Mouse (Mus musculus) stomach, postnatal 0 days (tissue): ENCODE results near the gene Abcc9. TPM values are rescaled to one million over a fixed set of nuclear protein-coding genes. Genes with fewer than 3 reads are reported as not detected.

ENCODE experiments used
- ATAC-seq: fragments of 200-750 bp; cut with Nextera tagmentation; 2 replicates; pipeline ENCODE4 v1.8.0; 2017; ENCODE audit not compliant: low FRiP score, low TSS enrichment
- DNase-seq: peaks from one replicate; pipeline ENCODE4 v3.0.0-alpha.2; 2016; ENCODE audit warnings: low spot score
- H3K27ac ChIP-seq: fragments of 300-500 bp; sonication (generic); replicated peaks from 2 replicates; pipeline ENCODE4 v1.5.1; 2014; ENCODE audit warnings: mild to moderate bottlenecking, control low read depth
- H3K27me3 ChIP-seq: fragments of 300-500 bp; sonication (generic); 2 replicates; pipeline ENCODE4 v1.6.1; 2014; ENCODE audit warnings: low read length; ENCODE audit not compliant: control insufficient read depth, insufficient read depth
- H3K36me3 ChIP-seq: fragments of 300-500 bp; sonication (generic); 2 replicates; pipeline ENCODE4 v1.6.1; 2014; ENCODE audit warnings: low read length, mixed read lengths; ENCODE audit not compliant: control insufficient read depth, insufficient read depth
- H3K4me1 ChIP-seq: fragments of 300-500 bp; sonication (generic); replicated peaks from 2 replicates; pipeline ENCODE4 v1.6.1; 2014; ENCODE audit warnings: antibody characterized with exemption; ENCODE audit not compliant: control insufficient read depth, insufficient read depth
- H3K4me2 ChIP-seq: fragments of 300-500 bp; sonication (generic); replicated peaks from 2 replicates; pipeline ENCODE4 v1.6.1; 2014; ENCODE audit warnings: low read depth, mild to moderate bottlenecking, control low read depth, moderate library complexity
- H3K4me3 ChIP-seq: fragments of 300-500 bp; sonication (generic); 2 replicates; pipeline ENCODE4 v1.5.1; 2014; ENCODE audit warnings: low read depth, low read length, control low read depth
- H3K9ac ChIP-seq: fragments of 300-500 bp; sonication (generic); 2 replicates; pipeline ENCODE4 v1.6.1; 2014; ENCODE audit warnings: mild to moderate bottlenecking, low read length, control low read depth, mixed read lengths
- H3K9me3 ChIP-seq: fragments of 300-500 bp; sonication (generic); 2 replicates; pipeline ENCODE4 v1.6.1; 2016; ENCODE audit warnings: low read length; ENCODE audit not compliant: control insufficient read depth
- CTCF ChIP-seq: IDR thresholded peaks from 2 replicates; pipeline ENCODE4 v1.5.1; 2016; ENCODE audit warnings: antibody characterized with exemption, low read depth, mild to moderate bottlenecking, moderate library complexity
- EP300 ChIP-seq: optimal IDR thresholded peaks from 2 replicates; pipeline ENCODE3; 2016; ENCODE audit warnings: antibody characterized with exemption
- WGBS: fragments of 180-500 bp; shearing (Covaris S2); extraction: QIAGEN DNeasy Blood & Tissue Kit; methylation state at CpG from one replicate; pipeline ENCODE4 v1.1.7; 2014; 5-methylcytosine and 5-hydroxymethylcytosine counted together
- polyA plus RNA-seq: library from polyadenylated mRNA; unstranded; fragments of >200 nt; fragmentation: Nextera tagmentation; extraction: Ambion mirVana; gene quantifications from 2 replicates; pipeline ENCODE4 v1.2.1, GENCODE M21; 2015

Gene Abcc9
- polyA plus RNA-seq, 1 experiment from 2014 or later, result 4.6 TPM

DNA sequence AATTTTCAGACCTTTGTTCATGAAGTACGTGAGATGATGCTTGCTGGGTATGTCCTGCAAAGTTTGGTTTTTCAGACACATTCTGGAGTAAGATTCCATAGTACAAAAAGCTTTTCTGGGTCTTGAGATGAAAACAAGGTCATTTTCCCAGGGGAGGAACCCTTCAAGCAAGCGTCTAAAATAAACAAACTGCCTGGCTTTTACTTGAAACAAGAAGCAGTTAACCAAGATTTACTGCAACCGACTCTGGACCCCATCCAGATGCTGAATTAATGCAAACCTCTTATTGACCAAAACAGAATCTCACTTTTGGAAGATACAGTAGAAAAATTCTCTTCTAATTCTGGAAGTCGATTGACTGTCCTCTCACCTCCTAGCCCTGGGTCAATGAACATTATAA is 151.2 kb downstream of the Abcc9 start:
- DNase-seq, result no peak
- Histone ChIP-seq H3K9me3 (no peaks in the 10 kb centered on the region), H3K4me2 (no peak overlapping the region), H3K9ac (no peak overlapping the region), H3K4me3 (no peak overlapping the region), H3K27me3 (no peaks in the 10 kb centered on the region), H3K36me3 (no peaks in the 10 kb centered on the region), H3K4me1 (no peaks in the 10 kb centered on the region), H3K27ac (0 out of 2 replicates have a peak overlapping the region, but pooled peaks have one; percentile 36)
- no peak for ATAC-seq
- 27% methylated on average over 4 of the region's 4 CpGs for WGBS
- TF ChIP-seq CTCF (no peak), EP300 (no peak)

DNA sequence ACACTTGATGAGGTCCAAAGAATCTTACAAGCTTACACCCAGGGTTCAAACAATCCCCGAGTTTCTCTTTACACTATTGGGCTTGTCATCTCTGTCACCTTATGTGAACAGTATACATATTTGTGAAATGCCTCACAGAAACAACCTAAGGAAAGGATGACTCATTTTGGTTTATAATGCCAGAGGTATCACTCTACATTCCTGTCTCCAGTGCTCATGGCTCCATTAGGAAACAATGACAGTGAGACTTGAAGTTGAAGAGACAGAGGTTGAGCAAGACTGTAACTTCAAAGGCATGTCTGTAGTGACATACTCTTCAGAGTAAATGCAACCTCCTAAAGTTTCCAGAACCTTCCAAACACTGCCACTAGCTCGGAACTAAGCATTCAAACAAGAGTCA is 153.7 kb downstream of the Abcc9 start:
- ATAC-seq (no peak), DNase-seq (no peak)
- H3K9ac ChIP-seq, result no peak overlapping the region
- no peaks in the 10 kb centered on the region; the same call in 1 of the 2 replicates for H3K4me1 ChIP-seq
- H3K4me2 ChIP-seq, result no peak overlapping the region
- no peaks in the 10 kb centered on the region for H3K9me3 ChIP-seq
- no peaks in the 10 kb centered on the region for H3K27me3 ChIP-seq
- no peak overlapping the region for H3K4me3 ChIP-seq
- no peak for TF ChIP-seq EP300
- no peak for TF ChIP-seq CTCF
- H3K36me3 ChIP-seq, result no peaks in the 10 kb centered on the region
- no peak overlapping the region for H3K27ac ChIP-seq
- 61% methylated on average over 2 of the region's 2 CpGs for WGBS

DNA sequence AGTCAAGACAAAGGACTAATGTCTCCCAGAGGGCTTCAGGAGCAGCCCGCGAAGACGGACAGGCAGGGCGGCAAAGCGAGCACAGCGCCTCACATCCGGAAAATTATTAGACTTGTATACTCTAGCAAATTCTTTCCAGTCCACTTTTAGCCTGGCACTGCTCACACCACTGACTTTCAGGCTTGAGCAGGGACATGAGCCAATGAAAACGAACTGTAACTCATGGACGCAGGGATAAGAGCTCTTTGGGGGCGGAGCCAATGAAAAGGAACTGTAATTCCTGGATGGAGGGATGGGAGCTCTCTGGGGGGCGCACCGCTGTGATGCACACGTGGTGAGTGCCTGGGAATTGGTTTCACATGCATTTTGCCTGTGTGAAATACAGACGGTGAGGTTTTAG is 157.0 kb downstream of the Abcc9 start:
- 49% methylated on average over 14 of the region's 14 CpGs for WGBS
- H3K4me3 ChIP-seq, result no peak overlapping the region
- H3K9me3 ChIP-seq, result no peaks in the 10 kb centered on the region
- H3K36me3 ChIP-seq, result no peaks in the 10 kb centered on the region
- peak overlapping the region; percentile 58; the same call in 1 of the 2 replicates for H3K27ac ChIP-seq
- H3K4me1 ChIP-seq, result no peaks in the 10 kb centered on the region; the same call in 1 of the 2 replicates
- DNase-seq, result no peak
- TF ChIP-seq CTCF (no peak), EP300 (no peak)
- no peaks in the 10 kb centered on the region for H3K27me3 ChIP-seq
- ATAC-seq, result peak; percentile 38; the same call in 1 of the 2 replicates
- H3K4me2 ChIP-seq, result no peak overlapping the region
- no peak overlapping the region for H3K9ac ChIP-seq

DNA sequence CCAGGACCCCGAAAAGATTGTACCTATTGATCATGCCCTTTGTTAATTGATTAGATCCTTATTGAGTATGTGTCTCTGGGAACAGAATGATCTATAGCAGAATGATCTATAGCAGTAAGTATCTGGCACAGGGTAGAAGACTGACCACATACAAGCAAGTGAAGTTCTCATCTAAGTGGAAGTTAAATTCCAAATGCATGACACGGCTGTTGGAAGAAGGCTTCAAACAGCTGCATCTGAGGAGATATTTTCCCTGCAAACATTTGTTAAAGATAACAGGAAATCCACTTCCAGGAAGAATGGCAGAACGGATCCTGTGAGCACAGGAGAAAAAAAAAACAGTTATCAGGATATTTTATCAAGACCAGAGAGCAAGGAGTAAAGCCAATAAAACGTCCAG is 158.5 kb downstream of the Abcc9 start:
- 30% methylated on average over 4 of the region's 4 CpGs for WGBS
- H3K4me1 ChIP-seq, result no peaks in the 10 kb centered on the region; the same call in 1 of the 2 replicates
- TF ChIP-seq EP300 (no peak), CTCF (no peak)
- no peak overlapping the region for H3K4me2 ChIP-seq
- ATAC-seq (no peak), DNase-seq (no peak)
- peak overlapping the region; percentile 56; the same call in 1 of the 2 replicates for H3K27ac ChIP-seq
- no peak overlapping the region for H3K4me3 ChIP-seq
- H3K27me3 ChIP-seq, result no peaks in the 10 kb centered on the region
- H3K9ac ChIP-seq, result no peak overlapping the region
- no peaks in the 10 kb centered on the region for H3K36me3 ChIP-seq
- no peaks in the 10 kb centered on the region for H3K9me3 ChIP-seq

DNA sequence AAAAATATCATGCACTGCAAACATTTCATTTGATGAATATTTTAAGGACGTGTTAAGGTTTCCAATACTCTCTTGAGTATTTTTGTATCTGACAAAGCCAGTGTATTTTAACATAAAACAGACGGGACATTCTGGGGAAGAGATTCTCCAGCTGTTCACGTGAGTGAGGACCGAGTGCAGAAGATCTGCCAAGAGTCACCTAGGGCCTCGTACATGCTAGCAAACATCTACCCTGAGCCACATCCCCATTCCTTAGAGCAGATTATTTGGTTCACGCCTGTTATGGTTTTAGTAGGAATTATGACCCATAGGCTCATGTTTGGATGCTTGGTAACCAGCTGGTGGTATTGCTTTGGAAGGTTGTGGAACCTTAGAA is 159.3 kb downstream of the Abcc9 start:
- TF ChIP-seq EP300, result no peak
- no peak for TF ChIP-seq CTCF
- no peaks in the 10 kb centered on the region for H3K36me3 ChIP-seq
- H3K9me3 ChIP-seq, result no peaks in the 10 kb centered on the region
- ATAC-seq (no peak; the same call in 1 of the 2 replicates), DNase-seq (no peak)
- no peak overlapping the region for H3K4me3 ChIP-seq
- no peak overlapping the region for H3K9ac ChIP-seq
- no peak overlapping the region for H3K4me2 ChIP-seq
- H3K27me3 ChIP-seq, result no peaks in the 10 kb centered on the region
- WGBS, result 52% methylated on average over 6 of the region's 6 CpGs
- H3K27ac ChIP-seq, result peak overlapping the region; percentile 56; the same call in 1 of the 2 replicates
- peaks cover 2% of the 10 kb centered on the region; the same call in 1 of the 2 replicates for H3K4me1 ChIP-seq

DNA sequence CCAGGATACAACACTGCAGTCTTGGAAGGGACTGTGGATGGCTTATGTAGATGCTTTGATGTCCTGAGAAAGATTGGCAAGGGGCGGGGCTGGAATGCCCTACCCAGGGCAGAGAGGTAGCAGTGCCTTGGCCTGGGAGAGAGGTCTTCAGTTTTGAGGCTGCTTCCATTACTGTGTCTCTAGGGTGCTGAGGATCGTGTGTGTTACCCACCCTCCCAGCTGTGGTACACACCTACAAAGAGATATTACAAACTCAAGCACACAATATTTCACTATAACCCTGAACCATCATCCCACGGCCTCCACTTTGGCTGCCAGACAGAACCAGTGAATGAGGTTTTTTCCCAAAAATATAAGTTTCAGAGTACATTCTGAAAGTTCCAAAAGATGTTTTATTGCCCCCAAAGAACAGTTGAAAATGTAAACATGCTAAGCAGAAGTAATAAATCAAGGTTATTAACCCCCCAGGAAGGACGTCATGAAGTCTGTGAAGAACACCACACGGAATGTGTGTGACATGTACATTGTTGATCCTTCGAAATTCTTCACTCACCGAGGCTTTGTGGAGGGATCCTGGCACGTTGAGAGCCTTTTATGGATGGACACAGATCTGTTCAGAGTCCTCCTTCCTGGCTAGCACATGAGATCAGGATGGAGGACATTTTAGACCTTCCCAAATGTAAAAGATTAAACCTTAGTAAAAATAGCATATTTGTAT is 159.9 kb downstream of the Abcc9 start:
- H3K4me2 ChIP-seq, result no peak overlapping the region
- peak; percentile 47; the same call in 1 of the 2 replicates for ATAC-seq
- TF ChIP-seq EP300, result no peak
- TF ChIP-seq CTCF, result no peak
- no peak overlapping the region for H3K4me3 ChIP-seq
- no peak for DNase-seq
- H3K27me3 ChIP-seq, result no peaks in the 10 kb centered on the region
- 45% methylated on average over 8 of the region's 8 CpGs for WGBS
- no peaks in the 10 kb centered on the region for H3K9me3 ChIP-seq
- H3K27ac ChIP-seq, result peak overlapping the region; percentile 56
- H3K4me1 ChIP-seq, result peaks cover 2% of the 10 kb centered on the region; the same call in 1 of the 2 replicates
- H3K36me3 ChIP-seq, result no peaks in the 10 kb centered on the region
- H3K9ac ChIP-seq, result no peak overlapping the region
